Mouse (Mus musculus) neural tube, embryonic 15.5 days (tissue): Measurements from ENCODE around the gene Pmm2. TPM values are rescaled to one million over a fixed set of nuclear protein-coding genes. Genes with fewer than 3 reads are reported as not detected.

Source experiments
- ATAC-seq: fragments of 200-750 bp; cut with Nextera tagmentation; 2 replicates; pipeline ENCODE4 v1.8.0; 2017; ENCODE audit warnings: mild to moderate bottlenecking, moderate TSS enrichment, moderate library complexity; ENCODE audit not compliant: low FRiP score
- H3K27ac ChIP-seq: fragments of 300-500 bp; sonication (generic); replicated peaks from 2 replicates; pipeline ENCODE4 v1.5.1; 2015; ENCODE audit warnings: mild to moderate bottlenecking, inconsistent platforms
- H3K27me3 ChIP-seq: fragments of 300-500 bp; sonication (generic); replicated peaks from 2 replicates; pipeline ENCODE4 v1.6.1; 2015; ENCODE audit warnings: inconsistent platforms
- H3K36me3 ChIP-seq: fragments of 300-500 bp; sonication (generic); 2 replicates; pipeline ENCODE4 v1.6.1; 2015; ENCODE audit warnings: inconsistent platforms
- H3K4me1 ChIP-seq: fragments of 300-500 bp; sonication (generic); 2 replicates; pipeline ENCODE4 v1.6.1; 2015; ENCODE audit warnings: inconsistent platforms
- H3K4me2 ChIP-seq: fragments of 300-500 bp; sonication (generic); 2 replicates; pipeline ENCODE4 v1.6.1; 2015; ENCODE audit warnings: inconsistent platforms, mild to moderate bottlenecking, moderate library complexity
- H3K4me3 ChIP-seq: fragments of 300-500 bp; sonication (generic); replicated peaks from 2 replicates; pipeline ENCODE4 v1.5.1; 2015; ENCODE audit warnings: mild to moderate bottlenecking, inconsistent platforms
- H3K9ac ChIP-seq: fragments of 300-500 bp; sonication (generic); replicated peaks from 2 replicates; pipeline ENCODE4 v1.6.1; 2015; ENCODE audit warnings: mild to moderate bottlenecking, inconsistent platforms
- H3K9me3 ChIP-seq: fragments of 300-500 bp; sonication (generic); replicated peaks from 2 replicates; pipeline ENCODE4 v1.6.1; 2016; ENCODE audit warnings: inconsistent platforms
- WGBS: fragments of 180-500 bp; shearing (Covaris S2); methylation state at CpG from one replicate; pipeline ENCODE4 v1.1.7; 2015; ENCODE audit warnings: mixed read lengths; 5-methylcytosine and 5-hydroxymethylcytosine counted together
- polyA plus RNA-seq: library from polyadenylated mRNA; unstranded; fragments of >200 nt; fragmentation: Nextera tagmentation; extraction: Ambion mirVana; gene quantifications from 2 replicates; pipeline ENCODE4 v1.2.1, GENCODE M21; 2015

Pmm2 gene
- polyA plus RNA-seq, 1 experiment from 2014 or later: 38.2 TPM

DNA sequence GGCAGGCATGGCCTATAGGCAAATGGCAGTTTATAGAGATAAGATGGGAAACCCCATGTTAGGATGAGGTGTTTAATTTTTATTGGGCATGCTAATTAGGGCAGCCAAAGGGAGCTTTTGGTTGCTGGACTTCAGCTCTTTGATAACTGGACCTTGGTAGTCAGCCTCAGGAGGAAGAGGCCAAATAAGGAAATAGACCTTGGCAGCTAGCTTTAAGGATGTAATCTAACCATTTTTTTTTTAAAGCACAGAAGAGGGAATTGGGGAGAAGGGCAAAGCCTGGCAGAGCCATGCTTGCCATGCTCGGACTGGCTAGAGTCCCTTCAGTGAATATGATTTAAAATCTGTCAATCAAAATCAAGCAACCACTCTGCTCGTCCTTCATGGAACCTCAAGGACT, 7.1 kb upstream of the Pmm2 start:
- no peak overlapping the region for H3K4me3 ChIP-seq
- no peak for ATAC-seq

DNA sequence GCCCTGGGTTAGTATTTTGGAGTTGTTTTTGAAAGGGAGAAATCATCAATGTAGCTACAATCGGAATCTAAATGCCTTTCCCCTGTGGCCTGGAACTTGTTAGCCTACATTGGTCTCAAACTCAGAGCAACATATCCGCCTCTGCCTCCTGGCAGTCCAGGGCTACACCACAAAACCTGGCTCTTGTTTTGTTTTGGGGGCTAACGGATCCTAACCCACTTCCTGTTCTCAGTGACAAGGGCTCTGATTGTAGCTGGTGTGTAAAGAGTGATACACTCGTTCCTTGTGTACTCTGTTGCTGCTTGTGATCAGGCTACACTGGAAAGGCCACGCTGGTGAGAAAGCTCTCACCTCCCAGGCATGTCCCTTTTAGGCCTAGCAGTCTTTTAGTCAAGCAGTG, 6.0 kb upstream of the Pmm2 start:
- no peak overlapping the region for H3K4me3 ChIP-seq
- H3K27ac ChIP-seq: no peak overlapping the region
- H3K4me1 ChIP-seq: peaks cover 17% of the 10 kb centered on the region
- 90% methylated on average over 5 of the region's 5 CpGs for WGBS
- H3K9me3 ChIP-seq: no peaks in the 10 kb centered on the region
- ATAC-seq: no peak
- H3K36me3 ChIP-seq: peaks cover 16% of the 10 kb centered on the region; the same call in 1 of the 2 replicates
- no peak overlapping the region for H3K4me2 ChIP-seq
- no peaks in the 10 kb centered on the region for H3K27me3 ChIP-seq
- H3K9ac ChIP-seq: no peak overlapping the region

More for the DNA sequence above, 7.1 kb upstream of the Pmm2 start:
- Histone ChIP-seq H3K27me3 (no peaks in the 10 kb centered on the region), H3K27ac (no peak overlapping the region), H3K9me3 (no peaks in the 10 kb centered on the region), H3K4me1 (peaks cover 7% of the 10 kb centered on the region), H3K9ac (no peak overlapping the region), H3K4me2 (no peak overlapping the region), H3K36me3 (peaks cover 13% of the 10 kb centered on the region; the same call in 1 of the 2 replicates)
- WGBS: 88% methylated on average over 2 of the region's 2 CpGs

- Histone ChIP-seq H3K27ac (peak overlapping the region; percentile 85), H3K4me2 (peak overlapping the region; percentile 96), H3K4me1 (peaks cover 36% of the 10 kb centered on the region), H3K9me3 (no peaks in the 10 kb centered on the region), H3K4me3 (peak overlapping the region; percentile 68), H3K36me3 (peaks cover 16% of the 10 kb centered on the region; the same call in 1 of the 2 replicates), H3K27me3 (no peaks in the 10 kb centered on the region), H3K9ac (peak overlapping the region; percentile 78)
- ATAC-seq: peak; percentile 2; the same call in 1 of the 2 replicates
- WGBS: under 1% methylated on average over 13 of the region's 13 CpGs
These were observed 632 bp upstream of the Pmm2 start for GRCm38 (mm10) chr16:8636867-8637216.

DNA sequence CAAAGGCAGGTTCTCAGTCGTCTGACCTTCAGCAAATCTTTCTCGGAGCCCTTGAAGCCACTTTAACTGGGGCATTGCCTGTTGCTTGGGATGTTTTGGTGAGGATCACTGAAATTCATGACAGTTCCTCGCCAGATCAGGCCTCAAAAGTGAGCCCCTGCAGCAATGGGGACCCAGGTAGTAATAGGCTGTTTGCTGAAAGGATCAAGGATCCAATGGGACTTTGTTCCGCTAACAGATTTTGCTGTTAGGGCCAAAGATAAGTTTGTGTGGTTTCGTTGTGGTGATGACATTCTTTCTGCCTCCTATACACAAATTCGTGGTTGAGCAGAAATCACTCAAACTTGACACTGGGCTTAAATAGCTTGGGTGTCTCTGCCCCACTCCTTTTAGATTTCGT, 657 bp downstream of the Pmm2 start:
- Histone ChIP-seq H3K9ac (peak overlapping the region; percentile 78), H3K27me3 (no peaks in the 10 kb centered on the region), H3K36me3 (peaks cover 15% of the 10 kb centered on the region), H3K4me2 (peak overlapping the region; percentile 96), H3K9me3 (no peaks in the 10 kb centered on the region), H3K27ac (peak overlapping the region; percentile 85), H3K4me3 (peak overlapping the region; percentile 68), H3K4me1 (peaks cover 36% of the 10 kb centered on the region)
- 51% methylated on average over 7 of the region's 7 CpGs for WGBS
- no peak for ATAC-seq

GRCm38 (mm10) chr16:8639466-8640191, 2.2 kb downstream of the Pmm2 start:
- H3K4me2 ChIP-seq: no peak overlapping the region
- peaks cover 30% of the 10 kb centered on the region for H3K36me3 ChIP-seq
- H3K4me3 ChIP-seq: no peak overlapping the region
- H3K9ac ChIP-seq: no peak overlapping the region
- WGBS: 90% methylated on average over 11 of the region's 11 CpGs
- no peak overlapping the region for H3K27ac ChIP-seq
- H3K4me1 ChIP-seq: peaks cover 36% of the 10 kb centered on the region
- no peaks in the 10 kb centered on the region for H3K27me3 ChIP-seq
- H3K9me3 ChIP-seq: no peaks in the 10 kb centered on the region
- ATAC-seq: no peak

- Histone ChIP-seq H3K9ac (no peak overlapping the region), H3K27me3 (no peaks in the 10 kb centered on the region), H3K36me3 (peaks cover 61% of the 10 kb centered on the region), H3K4me2 (no peak overlapping the region), H3K4me1 (peaks cover 5% of the 10 kb centered on the region; the same call in 1 of the 2 replicates), H3K4me3 (no peak overlapping the region), H3K9me3 (no peaks in the 10 kb centered on the region), H3K27ac (no peak overlapping the region)
- no peak for ATAC-seq
- WGBS: 84% methylated on average over 2 of the region's 2 CpGs
These were observed 6.4 kb downstream of the Pmm2 start for GRCm38 (mm10) chr16:8643855-8644254.

- ATAC-seq: no peak
- Histone ChIP-seq H3K36me3 (peaks cover 78% of the 10 kb centered on the region), H3K27me3 (no peaks in the 10 kb centered on the region), H3K9ac (no peak overlapping the region), H3K4me3 (no peak overlapping the region), H3K9me3 (no peaks in the 10 kb centered on the region), H3K4me1 (no peaks in the 10 kb centered on the region), H3K27ac (no peak overlapping the region), H3K4me2 (no peak overlapping the region)
- WGBS: 79% methylated on average over 6 of the region's 6 CpGs
These were observed 8.1 kb downstream of the Pmm2 start for GRCm38 (mm10) chr16:8645546-8645945.

GRCm38 (mm10) chr16:8650007-8650406, 12.5 kb downstream of the Pmm2 start:
- no peak overlapping the region for H3K9ac ChIP-seq
- no peak overlapping the region for H3K4me2 ChIP-seq
- H3K36me3 ChIP-seq: peaks cover 74% of the 10 kb centered on the region
- no peaks in the 10 kb centered on the region for H3K4me1 ChIP-seq
- H3K27me3 ChIP-seq: no peaks in the 10 kb centered on the region
- no peak overlapping the region for H3K27ac ChIP-seq
- no peak overlapping the region for H3K4me3 ChIP-seq
- H3K9me3 ChIP-seq: no peaks in the 10 kb centered on the region
- no peak for ATAC-seq
- 96% methylated on average over 3 of the region's 3 CpGs for WGBS

GRCm38 (mm10) chr16:8655108-8655507, 17.6 kb downstream of the Pmm2 start:
- Histone ChIP-seq H3K27ac (no peak overlapping the region), H3K36me3 (peaks cover 54% of the 10 kb centered on the region), H3K9ac (no peak overlapping the region), H3K27me3 (no peaks in the 10 kb centered on the region), H3K4me3 (no peak overlapping the region), H3K4me2 (no peak overlapping the region), H3K9me3 (no peaks in the 10 kb centered on the region), H3K4me1 (no peaks in the 10 kb centered on the region)
- WGBS: 82% methylated on average over 6 of the region's 6 CpGs
- no peak for ATAC-seq

DNA sequence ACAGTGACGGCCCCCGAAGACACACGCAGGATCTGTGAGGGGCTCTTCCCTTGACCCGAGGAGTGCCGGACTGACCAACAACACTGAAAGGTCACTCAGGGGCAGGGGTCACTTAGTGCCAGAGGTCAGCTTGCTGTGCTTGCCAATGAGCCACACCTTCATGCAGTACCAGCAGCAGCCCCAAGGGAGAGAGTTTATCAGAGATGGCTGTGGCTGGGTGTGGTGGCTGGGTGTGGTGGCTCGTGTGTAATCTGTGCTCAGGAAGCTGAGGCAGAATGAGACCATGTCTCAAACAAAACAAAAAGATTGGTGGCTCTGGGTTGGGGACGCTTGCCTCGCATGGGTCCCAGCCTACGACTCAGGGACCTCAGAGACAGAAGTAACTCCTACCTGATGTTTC, 18.1 kb downstream of the Pmm2 start:
- Histone ChIP-seq H3K4me1 (no peaks in the 10 kb centered on the region), H3K27ac (no peak overlapping the region), H3K27me3 (no peaks in the 10 kb centered on the region), H3K9me3 (no peaks in the 10 kb centered on the region), H3K36me3 (peaks cover 54% of the 10 kb centered on the region), H3K9ac (no peak overlapping the region), H3K4me2 (no peak overlapping the region), H3K4me3 (no peak overlapping the region)
- no peak for ATAC-seq
- 88% methylated on average over 9 of the region's 9 CpGs for WGBS

GRCm38 (mm10) chr16:8656256-8656655, 18.8 kb downstream of the Pmm2 start:
- no peak overlapping the region for H3K4me3 ChIP-seq
- no peak for ATAC-seq
- no peak overlapping the region for H3K4me2 ChIP-seq
- H3K9ac ChIP-seq: no peak overlapping the region
- peaks cover 52% of the 10 kb centered on the region for H3K36me3 ChIP-seq
- no peak overlapping the region for H3K27ac ChIP-seq
- H3K4me1 ChIP-seq: no peaks in the 10 kb centered on the region
- H3K9me3 ChIP-seq: no peaks in the 10 kb centered on the region
- WGBS: 94% methylated on average over 2 of the region's 2 CpGs
- no peaks in the 10 kb centered on the region for H3K27me3 ChIP-seq

GRCm38 (mm10) chr16:8658349-8658748, 20.9 kb downstream of the Pmm2 start:
- ATAC-seq: no peak
- H3K4me3 ChIP-seq: no peak overlapping the region
- H3K9me3 ChIP-seq: no peaks in the 10 kb centered on the region
- no peak overlapping the region for H3K27ac ChIP-seq
- peaks cover 8% of the 10 kb centered on the region for H3K4me1 ChIP-seq
- H3K4me2 ChIP-seq: no peak overlapping the region
- H3K36me3 ChIP-seq: peaks cover 58% of the 10 kb centered on the region
- WGBS: 88% methylated on average over 4 of the region's 4 CpGs
- no peaks in the 10 kb centered on the region for H3K27me3 ChIP-seq
- H3K9ac ChIP-seq: no peak overlapping the region
